Mouse (Mus musculus) heart, embryonic 14.5 days (tissue): ENCODE data around the gene Hmga1b. TPM values are rescaled to one million over a fixed set of nuclear protein-coding genes. Genes with fewer than 3 reads are reported as not detected.
"Not testable (repeated sequence)": the region's sequence is repeated elsewhere in the genome, so short reads cannot be mapped to it uniquely, and the experiment has no call there.

Experiments used
- ATAC-seq: fragments of 200-750 bp; cut with Nextera tagmentation; 2 replicates; pipeline ENCODE4 v1.8.0; 2017; ENCODE audit warnings: low read depth, moderate TSS enrichment; ENCODE audit not compliant: insufficient number of reproducible peaks, insufficient read depth, low FRiP score
- H3K27ac ChIP-seq, 2 experiments: fragments of 200-500 bp in 1 of 2; fragments of 300-500 bp in 1 of 2; sonication (generic) in 1 of 2; replicated peaks in 1 of 2; 2 replicates each; pipeline ENCODE4 v1.5.1; 2012 to 2014; ENCODE audit warnings: low read depth in 2 of 2, low read length in 2 of 2, control low read depth in 1 of 2, mild to moderate bottlenecking in 1 of 2, mixed read lengths in 1 of 2; ENCODE audit not compliant: control insufficient read depth in 1 of 2, insufficient read depth in 1 of 2
- H3K27me3 ChIP-seq: fragments of 300-500 bp; sonication (generic); 2 replicates; pipeline ENCODE4 v1.6.1; 2014; ENCODE audit warnings: mild to moderate bottlenecking, low read length, control low read depth; ENCODE audit not compliant: control insufficient read depth, insufficient read depth
- H3K36me3 ChIP-seq: fragments of 300-500 bp; sonication (generic); 2 replicates; pipeline ENCODE4 v1.6.1; 2014; ENCODE audit warnings: mild to moderate bottlenecking, control low read depth, low read length, mixed read lengths; ENCODE audit not compliant: control insufficient read depth, insufficient read depth
- H3K4me1 ChIP-seq, 2 experiments: fragments of 200-500 bp in 1 of 2; fragments of 300-500 bp in 1 of 2; sonication (generic) in 1 of 2; 2 replicates each; pipeline ENCODE4 v1.6.1; 2012 to 2014; ENCODE audit warnings: low read length in 2 of 2, control low read depth in 1 of 2, mixed read lengths in 1 of 2; ENCODE audit not compliant: control insufficient read depth in 2 of 2, insufficient read depth in 2 of 2
- H3K4me2 ChIP-seq: fragments of 300-500 bp; sonication (generic); 2 replicates; pipeline ENCODE4 v1.6.1; 2014; ENCODE audit warnings: mild to moderate bottlenecking, low read length
- H3K4me3 ChIP-seq, 2 experiments: fragments of 200-500 bp in 1 of 2; fragments of 300-500 bp in 1 of 2; sonication (generic) in 1 of 2; 2 replicates each; pipeline ENCODE4 v1.5.1; 2012 to 2014; ENCODE audit warnings: low read length in 2 of 2, mild to moderate bottlenecking in 2 of 2, control low read depth in 1 of 2, low read depth in 1 of 2, moderate library complexity in 1 of 2; ENCODE audit not compliant: control insufficient read depth in 1 of 2, insufficient read depth in 1 of 2
- H3K9ac ChIP-seq: fragments of 300-500 bp; sonication (generic); 2 replicates; pipeline ENCODE4 v1.6.1; 2014; ENCODE audit warnings: mild to moderate bottlenecking, low read length
- H3K9me3 ChIP-seq: fragments of 300-500 bp; sonication (generic); 2 replicates; pipeline ENCODE4 v1.6.1; 2016; ENCODE audit warnings: low read length, control low read depth; ENCODE audit not compliant: control insufficient read depth
- WGBS: fragments of 180-500 bp; shearing (Covaris S2); extraction: QIAGEN DNeasy Blood & Tissue Kit; methylation state at CpG from one replicate; pipeline ENCODE4 v1.1.7; 2014; 5-methylcytosine and 5-hydroxymethylcytosine counted together
- polyA plus RNA-seq: library from polyadenylated mRNA; unstranded; fragments of >200 nt; fragmentation: Nextera tagmentation; extraction: Ambion mirVana; gene quantifications from 2 replicates; pipeline ENCODE4 v1.2.1, GENCODE M21; 2014

Gene Hmga1b
- polyA plus RNA-seq, 1 experiment from 2014 or later = 2.9 TPM

- WGBS = 28% methylated on average over 6 of the region's 6 CpGs
- Histone ChIP-seq H3K27ac (no peak overlapping the region), H3K4me3 (no peak overlapping the region), H3K4me2 (no peak overlapping the region), H3K27me3 (no peaks in the 10 kb centered on the region), H3K9me3 (no peaks in the 10 kb centered on the region), H3K9ac (no peak overlapping the region), H3K36me3 (peaks cover 13% of the 10 kb centered on the region), H3K4me1 (no peaks in the 10 kb centered on the region)
- ATAC-seq = no peak
Observed at GRCm38 (mm10) chr11:120777123-120777522, 14.5 kb downstream of the Hmga1b start.

GRCm38 (mm10) chr11:120779876-120780275 is 17.3 kb downstream of the Hmga1b start:
- H3K4me2 ChIP-seq = no peak overlapping the region
- WGBS = 89% methylated on average over 1 of the region's 1 CpGs
- no peak overlapping the region for H3K9ac ChIP-seq
- H3K27ac ChIP-seq = no peak overlapping the region
- H3K4me3 ChIP-seq = no peak overlapping the region
- no peaks in the 10 kb centered on the region for H3K27me3 ChIP-seq
- ATAC-seq = no peak
- H3K9me3 ChIP-seq = no peaks in the 10 kb centered on the region
- peaks cover 15% of the 10 kb centered on the region for H3K36me3 ChIP-seq
- peaks cover 5 to 6% of the 10 kb centered on the region in 2 experiments; a peak in 3 of 4 replicates for H3K4me1 ChIP-seq

DNA sequence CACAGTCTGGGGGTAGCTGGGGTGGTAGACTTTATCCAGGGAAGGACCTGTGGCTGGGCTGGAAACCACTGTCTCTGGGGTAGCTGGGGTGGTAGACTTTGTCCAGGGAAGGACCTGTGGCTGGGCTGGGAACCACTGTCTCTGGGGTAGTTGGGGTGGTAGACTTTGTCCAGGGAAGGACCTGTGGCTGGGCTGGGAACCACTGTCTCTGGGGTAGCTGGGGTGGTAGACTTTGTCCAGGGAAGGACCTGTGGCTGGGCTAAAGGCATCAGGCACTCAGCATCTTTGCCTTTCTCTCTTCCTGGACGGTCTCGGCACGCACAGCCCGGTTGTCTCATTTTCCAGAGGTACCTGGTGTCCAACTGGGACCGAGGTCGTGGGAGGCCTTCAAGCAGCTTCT is 18.8 kb downstream of the Hmga1b start:
- WGBS = 93% methylated on average over 6 of the region's 6 CpGs
- H3K4me3 ChIP-seq, H3K9ac ChIP-seq: not testable (repeated sequence)

DNA sequence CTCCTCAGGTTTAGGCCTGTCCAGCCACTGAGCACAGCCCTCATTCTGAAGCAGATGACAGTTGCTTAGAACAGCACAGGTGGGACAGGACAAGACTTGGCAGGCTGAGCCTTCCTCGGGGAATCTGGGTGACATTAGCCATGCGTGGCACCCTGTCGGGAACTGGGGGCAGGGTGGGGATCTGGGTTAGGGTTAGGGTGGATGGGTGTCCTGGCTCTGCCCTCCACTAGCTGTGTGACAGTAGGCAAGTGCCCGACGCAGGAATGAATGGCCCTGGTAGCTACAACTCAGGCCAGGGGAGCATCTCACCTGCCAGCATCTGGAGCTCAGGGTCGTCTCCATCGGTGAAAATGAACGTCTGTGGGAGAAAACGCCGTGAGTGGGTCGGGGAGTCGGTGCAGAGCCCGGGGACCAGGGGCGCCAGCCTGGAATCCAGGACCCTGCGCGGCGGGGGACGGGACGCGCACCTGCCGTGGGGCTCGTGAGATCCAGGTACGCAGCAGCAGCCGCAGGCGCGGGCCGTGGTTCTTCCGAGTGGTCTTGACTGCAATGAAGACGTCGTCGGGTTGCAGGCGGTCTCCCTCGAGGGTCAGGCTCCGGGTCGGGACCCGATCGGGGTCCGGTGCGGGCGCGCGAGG is 21.0 kb downstream of the Hmga1b start:
- Histone ChIP-seq H3K4me2 (peak overlapping the region; percentile 89), H3K9ac (peak overlapping the region; percentile 94), H3K9me3 (no peaks in the 10 kb centered on the region), H3K27me3 (no peaks in the 10 kb centered on the region), H3K4me3 (peak overlapping the region; percentile 81 to 98), H3K36me3 (peaks cover 43% of the 10 kb centered on the region), H3K27ac (peak overlapping the region in 1 of 2 experiments; percentile 69; a peak in 2 of 4 replicates), H3K4me1 (peaks cover 11 to 12% of the 10 kb centered on the region in 2 experiments)
- 2% methylated on average over 42 of the region's 42 CpGs for WGBS
- no peak for ATAC-seq

More for the DNA sequence above, 18.8 kb downstream of the Hmga1b start:
- H3K36me3 ChIP-seq = peaks cover 22% of the 10 kb centered on the region
- peaks cover 11 to 12% of the 10 kb centered on the region in 2 experiments for H3K4me1 ChIP-seq
- H3K4me2 ChIP-seq, H3K27me3 ChIP-seq, ATAC-seq, H3K27ac ChIP-seq, H3K9me3 ChIP-seq: not testable (repeated sequence)

- H3K4me1 ChIP-seq = peaks cover 11 to 12% of the 10 kb centered on the region in 2 experiments
- peaks cover 48% of the 10 kb centered on the region for H3K36me3 ChIP-seq
- peak; percentile 80 for ATAC-seq
- H3K27ac ChIP-seq = peak within 1 kb of the TSS in 1 of 2 experiments; percentile 69; a peak in 2 of 4 replicates
- H3K9me3 ChIP-seq = no peaks in the 10 kb centered on the region
- peak within 1 kb of the TSS; percentile 94 for H3K9ac ChIP-seq
- peak within 1 kb of the TSS; percentile 81 to 98 for H3K4me3 ChIP-seq
- under 1% methylated on average over 87 of the region's 107 CpGs for WGBS
- no peaks in the 10 kb centered on the region for H3K27me3 ChIP-seq
- peak within 1 kb of the TSS; percentile 89 for H3K4me2 ChIP-seq
Observed at GRCm38 (mm10) chr11:120784064-120784791, 21.6 kb downstream of the Hmga1b start, which contains the start of the genes Rfng and Gps1. Rfng (minus strand) TSS chr11:120784207. Gps1 (plus strand) TSS chr11:120784272.

GRCm38 (mm10) chr11:120785145-120785544 is 22.6 kb downstream of the Hmga1b start:
- H3K4me2 ChIP-seq = peak overlapping the region; percentile 89
- peaks cover 11 to 12% of the 10 kb centered on the region in 2 experiments for H3K4me1 ChIP-seq
- peaks cover 56% of the 10 kb centered on the region for H3K36me3 ChIP-seq
- peak overlapping the region; percentile 94 for H3K9ac ChIP-seq
- no peak overlapping the region; a peak in 1 of 4 replicates for H3K27ac ChIP-seq
- WGBS = 39% methylated on average over 9 of the region's 9 CpGs
- no peaks in the 10 kb centered on the region for H3K9me3 ChIP-seq
- H3K27me3 ChIP-seq = no peaks in the 10 kb centered on the region
- ATAC-seq = no peak
- H3K4me3 ChIP-seq = peak overlapping the region; percentile 68 to 98

- ATAC-seq, H3K4me3 ChIP-seq, H3K4me2 ChIP-seq, H3K27me3 ChIP-seq, H3K9me3 ChIP-seq, H3K27ac ChIP-seq, H3K9ac ChIP-seq, H3K4me1 ChIP-seq: not testable (repeated sequence)
- WGBS = 84% methylated on average over 9 of the region's 10 CpGs
- H3K36me3 ChIP-seq = peaks cover 75% of the 10 kb centered on the region
Observed at GRCm38 (mm10) chr11:120788460-120788859, 25.9 kb downstream of the Hmga1b start.
